Mouse (Mus musculus): Measurements from ENCODE around the gene Naa16.

Gene Naa16

DNA sequence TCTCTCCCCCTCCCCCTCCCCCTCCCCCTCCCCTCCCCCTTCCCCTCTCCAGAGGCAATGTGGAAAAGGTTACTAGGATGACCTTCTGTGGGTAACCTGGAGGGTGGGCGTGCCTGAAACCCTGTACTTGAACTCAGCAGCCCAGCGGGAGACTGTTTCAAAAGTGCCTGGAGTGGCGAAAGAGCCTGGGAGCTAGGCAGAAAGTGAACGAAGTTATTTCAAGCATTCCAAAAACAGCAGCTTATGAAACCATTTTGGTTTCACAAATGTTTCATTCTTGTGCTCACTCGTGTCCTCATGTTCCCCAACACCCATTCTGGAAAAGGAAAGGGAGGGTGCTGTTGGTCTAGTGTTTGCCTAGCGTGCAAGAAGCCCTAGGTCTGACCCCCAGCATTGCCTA lies 90.8 kb downstream of the Naa16 start:
- in situ Hi-C loops (cut with MboI, MseI), result no loop called here

DNA sequence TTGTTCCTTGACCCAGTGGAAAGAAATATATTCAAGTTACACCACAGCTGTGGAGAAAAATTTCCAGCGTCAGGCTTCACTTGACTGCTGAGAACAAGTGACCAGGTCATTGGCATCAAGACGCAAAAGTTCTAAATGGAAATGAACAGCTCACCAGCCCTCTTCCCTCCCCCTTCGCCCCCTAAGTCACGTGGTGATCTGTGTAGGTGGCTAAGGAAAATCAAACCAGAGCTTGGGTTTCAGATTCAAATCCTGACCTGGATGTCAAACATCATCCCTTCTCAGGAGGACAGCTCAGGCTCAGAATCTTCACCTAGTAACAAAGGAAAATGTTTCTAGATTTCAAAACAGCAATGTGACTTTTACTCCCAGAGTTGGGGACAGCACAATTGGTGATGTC lies 91.3 kb downstream of the Naa16 start:
- in situ Hi-C loops (cut with MboI, MseI), result no loop called here

DNA sequence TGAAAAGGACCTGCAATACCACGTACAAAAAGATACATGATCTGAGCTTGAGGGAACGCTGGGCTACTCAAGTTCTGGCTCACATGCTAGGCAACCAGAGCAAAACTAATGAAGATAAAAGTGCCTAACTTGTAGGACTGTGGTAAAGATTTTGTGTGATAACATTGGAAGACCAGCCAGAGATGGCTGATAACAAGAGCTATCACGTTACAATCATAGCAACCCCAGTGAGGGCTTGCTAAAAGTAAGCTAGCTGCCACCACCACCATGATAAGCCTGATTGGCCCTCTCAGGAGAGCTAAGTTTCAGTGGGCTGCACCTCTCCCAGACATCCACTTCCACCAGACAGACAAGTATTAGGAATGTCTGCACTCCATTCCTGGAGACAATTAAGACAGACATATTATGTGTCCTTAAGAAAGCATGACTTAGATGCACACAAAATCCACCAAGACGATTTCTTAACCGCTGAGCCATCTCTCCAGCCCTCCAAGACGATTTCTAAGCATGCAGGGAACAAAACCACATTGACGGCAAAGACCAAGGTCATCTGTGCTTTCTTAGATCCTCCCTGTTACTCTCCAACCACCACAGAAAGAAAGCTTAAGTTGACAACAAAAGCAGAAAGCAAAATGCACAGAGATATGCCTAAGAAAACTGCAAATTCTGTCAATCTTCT lies 92.1 kb downstream of the Naa16 start:
- in situ Hi-C loops (cut with MboI, MseI), result no loop called here

DNA sequence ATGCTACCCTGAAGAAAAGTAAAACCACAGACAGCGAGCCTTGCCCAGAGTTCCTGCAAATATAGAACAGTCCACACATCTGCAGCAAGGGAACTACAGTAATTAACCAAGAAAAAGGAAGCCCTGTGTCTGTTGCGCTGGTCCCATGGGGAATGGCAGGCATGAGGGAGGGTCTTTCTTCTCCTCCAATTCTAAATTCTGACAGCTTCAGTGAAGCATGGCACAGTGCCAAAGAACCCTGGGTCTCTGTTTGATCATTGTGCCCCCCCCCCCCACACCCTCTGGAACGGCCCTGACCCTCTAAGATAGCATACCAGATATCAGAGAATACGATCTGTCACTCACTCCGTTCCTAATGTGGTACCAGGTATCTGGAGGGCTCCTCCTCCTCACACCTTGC lies 93.7 kb downstream of the Naa16 start:
- in situ Hi-C loops (cut with MboI, MseI), result no loop called here

DNA sequence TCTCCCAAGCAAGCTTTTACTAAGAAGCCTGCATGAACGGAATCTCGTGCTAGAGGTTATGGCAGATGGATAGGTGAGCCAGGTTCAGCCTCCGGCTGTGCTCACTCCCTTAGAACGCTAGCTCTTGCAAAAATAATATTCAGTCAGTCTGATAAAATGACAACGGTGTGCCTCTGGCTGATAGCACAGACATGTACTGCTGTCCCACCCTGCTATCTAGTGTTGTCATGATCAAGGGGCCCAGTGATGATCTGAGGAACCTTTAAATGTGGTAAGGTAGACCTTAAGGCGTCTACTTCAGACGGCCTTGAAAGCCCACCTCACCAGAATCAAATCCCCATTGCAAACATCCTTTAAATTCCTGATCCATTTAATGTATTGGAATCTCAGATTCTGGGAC lies 94.4 kb downstream of the Naa16 start:
- in situ Hi-C loops (cut with MboI, MseI), result no loop called here

DNA sequence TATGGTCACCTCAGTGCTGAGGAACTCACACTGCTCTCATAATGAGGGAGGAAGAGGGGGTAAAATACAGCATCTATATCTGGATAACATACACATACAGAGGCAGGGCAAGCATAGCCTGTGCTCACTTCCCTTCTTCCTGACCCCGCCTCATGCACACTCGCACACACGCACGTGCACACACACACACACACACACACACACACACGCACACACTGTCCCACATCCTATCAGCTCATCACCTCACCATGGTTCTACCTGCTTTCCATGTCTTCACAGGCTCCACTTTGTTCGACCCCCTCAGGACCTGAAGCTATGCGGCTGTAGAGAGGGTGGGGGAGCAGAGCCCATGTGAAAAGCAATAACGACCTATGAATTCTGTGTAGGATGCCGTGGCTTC lies 95.0 kb downstream of the Naa16 start:
- in situ Hi-C loops (cut with MboI, MseI), result no loop called here

DNA sequence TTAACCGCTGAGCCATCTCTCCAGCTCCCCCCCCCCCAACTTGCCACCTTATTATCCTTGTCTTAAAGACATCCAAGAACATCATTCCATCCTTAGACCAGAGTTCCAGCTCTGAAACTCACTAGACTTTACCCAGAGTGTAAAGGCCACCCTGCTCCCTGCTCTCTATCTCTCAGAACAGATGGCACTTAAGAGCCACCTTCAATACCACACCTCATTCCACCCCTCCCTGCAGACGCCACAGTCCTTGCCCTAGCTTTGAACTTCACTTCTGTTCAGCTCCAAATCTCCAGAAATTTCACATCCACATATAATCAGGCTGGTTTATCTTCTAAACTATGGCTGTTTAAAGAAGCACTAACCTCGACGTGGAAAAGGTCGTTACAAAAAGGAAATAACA lies 95.6 kb downstream of the Naa16 start:
- in situ Hi-C loops (cut with MboI, MseI), result no loop called here

DNA sequence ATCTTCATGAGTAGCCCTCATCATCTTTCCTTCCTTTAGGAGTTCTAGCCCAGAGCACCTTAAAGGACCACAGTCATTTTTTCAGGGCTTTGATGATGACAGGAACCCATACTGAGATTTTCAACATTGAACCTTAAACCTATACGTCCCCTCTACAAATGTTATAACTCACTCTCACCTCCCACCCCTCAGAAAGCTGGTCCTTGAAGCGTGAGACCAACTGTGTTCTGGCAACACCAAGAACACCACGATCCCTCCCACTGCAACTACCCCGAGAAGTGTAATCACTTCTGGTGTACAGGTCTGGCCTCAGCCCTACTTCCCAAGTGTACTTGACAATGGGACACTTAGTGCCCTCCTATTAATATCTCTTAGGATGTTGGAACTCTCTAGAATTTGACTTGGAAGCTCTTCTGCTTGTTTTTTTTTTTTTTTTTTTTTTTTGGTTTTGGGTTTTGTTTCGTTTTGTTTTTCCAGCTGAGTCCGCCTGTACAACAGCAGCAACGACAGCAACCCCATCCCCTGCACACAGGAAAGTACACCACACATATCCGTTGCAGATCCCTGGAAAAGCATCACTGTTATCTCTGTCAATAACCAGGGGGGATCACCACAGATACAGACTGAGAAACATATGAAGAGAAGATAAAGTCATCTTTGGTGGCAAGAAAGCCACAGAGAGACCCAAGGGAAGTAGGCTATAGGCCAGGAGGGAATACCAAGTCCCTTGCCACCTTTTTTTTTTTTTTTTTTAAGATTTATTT lies 96.3 kb downstream of the Naa16 start:
- in situ Hi-C loops (cut with MboI, MseI), result no loop called here

DNA sequence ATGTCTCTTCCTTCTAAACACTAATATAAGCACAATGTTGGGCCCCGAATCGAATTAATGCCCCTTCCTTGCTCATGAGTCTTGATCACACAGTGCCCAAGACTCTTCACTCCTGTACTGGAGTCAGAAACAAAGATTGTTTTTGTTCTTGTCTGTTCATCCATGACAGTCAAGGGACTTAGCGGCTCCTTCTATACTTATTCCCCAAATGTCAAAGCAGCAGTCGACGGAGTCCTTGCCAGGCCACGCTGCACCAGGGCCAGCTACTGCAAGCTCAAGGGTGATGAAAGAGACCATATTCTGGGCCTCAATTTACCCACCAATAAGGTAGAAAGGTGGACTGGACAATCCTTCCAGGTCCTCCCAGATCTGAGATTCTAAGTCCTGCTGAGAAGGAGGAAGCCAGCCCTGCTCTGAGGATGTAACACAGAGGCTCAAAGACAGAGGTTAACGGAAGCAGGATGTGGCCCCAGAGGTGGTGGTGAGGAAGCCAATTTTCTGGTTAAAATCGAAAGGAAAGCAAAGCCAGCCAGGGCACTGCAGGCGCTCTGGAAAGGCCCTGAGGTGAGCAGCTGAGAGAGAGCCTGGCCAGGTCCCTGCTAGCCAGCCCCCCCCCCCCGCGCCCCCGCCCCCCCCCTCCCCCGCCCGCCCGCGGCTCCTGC lies 97.3 kb downstream of the Naa16 start:
- in situ Hi-C loops (cut with MboI, MseI), result no loop called here

DNA sequence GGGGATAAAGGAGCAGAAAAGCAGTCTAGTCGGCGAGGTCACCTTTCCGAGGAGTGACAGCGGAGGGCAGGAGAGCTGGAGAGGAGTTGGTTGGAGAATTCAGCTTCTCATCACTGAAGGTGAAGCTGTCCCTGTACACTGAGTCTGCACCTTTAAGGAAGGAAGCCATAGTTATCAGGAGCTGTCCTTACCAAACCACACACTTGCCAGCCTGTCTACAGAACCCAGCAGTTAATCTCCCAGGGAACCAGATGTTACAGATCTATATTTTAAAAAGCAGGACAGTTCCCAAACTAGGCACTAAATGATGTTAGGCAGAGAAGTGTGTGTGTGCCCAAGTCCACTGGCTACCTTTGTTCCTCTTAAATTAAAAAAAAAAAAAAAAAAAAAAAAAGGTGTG lies 98.9 kb downstream of the Naa16 start:
- in situ Hi-C loops (cut with MboI, MseI), result no loop called here

DNA sequence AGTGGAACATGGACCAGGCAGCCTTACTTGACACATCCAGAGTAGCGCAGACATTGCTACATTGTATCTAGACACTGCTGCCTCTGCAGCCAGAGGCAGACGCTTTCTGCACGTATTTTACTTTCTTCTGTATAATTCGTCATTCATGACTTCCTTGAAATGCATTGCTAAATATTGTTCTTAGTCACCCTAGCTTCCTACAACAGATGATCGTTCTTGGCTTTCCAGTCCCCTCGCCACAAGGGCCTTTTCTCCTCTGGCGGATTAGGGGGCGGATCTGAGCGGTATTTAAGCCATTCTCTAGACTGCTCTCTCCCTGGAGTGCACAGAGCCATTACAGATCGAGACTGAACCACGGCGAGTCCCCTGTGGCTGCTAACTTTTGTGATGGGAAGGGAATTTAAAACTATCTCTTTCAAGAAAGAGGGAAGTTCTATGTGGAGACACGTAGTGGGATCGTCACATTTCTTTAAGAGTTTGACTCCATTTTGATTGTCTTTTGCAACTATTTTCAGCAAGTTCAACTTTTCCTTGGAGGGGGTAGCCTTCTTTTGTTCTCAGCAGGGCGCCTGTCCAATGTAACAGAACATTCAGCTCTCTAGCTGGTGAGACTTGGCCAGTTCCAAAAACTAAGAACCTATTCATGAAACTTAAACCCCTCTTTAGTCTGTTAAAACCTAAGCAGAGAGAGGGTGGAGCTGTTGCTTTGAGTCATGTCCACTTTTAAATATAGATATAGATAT lies 99.7 kb downstream of the Naa16 start:
- in situ Hi-C loops (cut with MboI, MseI), result no loop called here

DNA sequence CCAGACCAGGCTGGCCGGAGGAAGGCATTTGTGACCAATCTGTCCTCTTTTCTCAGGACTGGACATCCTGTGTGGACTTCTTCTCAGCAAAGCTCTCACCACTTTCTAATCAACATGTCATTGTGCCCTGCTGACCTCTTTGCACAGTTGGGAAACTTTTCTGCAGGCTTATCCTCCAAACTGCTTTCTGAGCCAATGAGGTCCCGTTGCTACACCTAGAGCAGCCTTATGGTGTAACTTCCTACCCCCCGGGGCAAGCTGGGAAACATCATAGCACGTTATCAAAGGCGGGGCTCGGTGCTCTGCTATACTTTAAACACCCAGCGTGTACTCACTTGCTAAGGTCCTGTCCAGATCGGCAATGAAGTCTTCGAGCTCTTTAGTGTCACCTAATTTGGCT lies 100.7 kb downstream of the Naa16 start:
- in situ Hi-C loops (cut with MboI, MseI), result no loop called here

DNA sequence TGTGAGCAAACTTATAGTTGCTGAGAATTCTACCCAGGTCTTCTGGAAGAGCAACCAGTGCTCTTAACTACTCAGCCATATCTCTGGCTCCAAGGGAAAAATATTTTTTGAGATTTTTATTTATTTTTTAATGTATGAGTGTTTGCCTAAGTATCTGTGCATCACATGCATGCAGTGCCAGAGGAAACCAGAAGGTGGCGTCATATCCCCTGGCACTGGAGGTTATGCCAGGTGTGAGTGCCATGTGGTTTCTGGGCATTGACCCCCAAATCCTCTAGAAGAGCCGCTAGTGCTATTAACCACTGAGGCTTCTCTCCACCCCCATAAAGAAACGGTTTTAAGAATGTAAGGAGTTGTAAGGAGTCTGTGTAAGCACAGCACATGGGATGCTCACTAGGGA lies 102.3 kb downstream of the Naa16 start:
- in situ Hi-C loops (cut with MboI, MseI), result no loop called here

DNA sequence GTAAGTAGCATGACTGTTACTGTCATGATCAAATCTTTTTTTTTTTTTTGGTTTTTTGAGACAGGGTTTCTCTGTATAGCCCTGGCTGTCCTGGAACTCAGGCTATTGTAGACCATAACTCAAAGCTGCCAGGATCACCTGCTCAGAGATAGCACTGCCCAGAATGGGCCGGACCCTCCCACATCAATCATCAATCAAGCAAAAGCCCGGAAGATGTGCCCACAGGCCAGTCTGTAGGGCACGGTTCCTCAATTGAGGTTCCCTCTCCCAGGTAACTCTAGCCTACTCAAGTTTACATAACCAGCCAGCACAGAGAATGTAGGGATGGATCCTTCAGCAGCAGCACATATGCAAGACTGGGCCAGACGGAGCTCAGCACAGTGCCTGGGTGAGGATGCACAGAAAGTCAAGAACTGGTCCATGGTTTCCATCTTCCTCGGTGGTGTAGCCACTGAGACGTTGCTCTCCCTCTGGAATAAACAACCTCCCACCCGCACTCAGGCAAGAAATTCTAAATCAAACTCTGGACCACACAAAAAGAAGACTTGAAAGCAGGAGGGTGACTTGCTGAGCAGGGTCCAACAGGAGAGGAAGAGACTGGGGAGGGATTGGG lies 103.2 kb downstream of the Naa16 start:
- in situ Hi-C loops (cut with MboI, MseI), result no loop called here

DNA sequence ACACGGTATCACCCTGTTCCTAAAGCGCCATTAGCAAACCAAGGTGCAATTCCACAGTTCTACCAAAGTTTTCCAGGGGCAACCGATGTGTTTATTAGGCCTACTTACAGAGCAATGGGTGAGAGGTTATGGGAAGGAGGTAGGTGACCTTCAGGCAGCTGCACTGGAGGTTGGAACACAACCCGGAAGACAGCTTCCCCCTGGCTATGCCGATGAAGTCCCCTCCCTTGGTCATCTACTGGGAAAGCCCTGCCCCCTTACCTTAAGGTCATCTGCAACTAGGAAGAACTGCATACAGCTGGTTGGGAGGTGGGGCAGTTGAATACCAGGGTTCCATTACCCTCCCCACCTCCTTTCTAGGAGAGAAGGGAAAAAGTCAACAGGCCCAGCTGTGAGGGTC lies 105.0 kb downstream of the Naa16 start:
- in situ Hi-C loops (cut with MboI, MseI), result no loop called here

DNA sequence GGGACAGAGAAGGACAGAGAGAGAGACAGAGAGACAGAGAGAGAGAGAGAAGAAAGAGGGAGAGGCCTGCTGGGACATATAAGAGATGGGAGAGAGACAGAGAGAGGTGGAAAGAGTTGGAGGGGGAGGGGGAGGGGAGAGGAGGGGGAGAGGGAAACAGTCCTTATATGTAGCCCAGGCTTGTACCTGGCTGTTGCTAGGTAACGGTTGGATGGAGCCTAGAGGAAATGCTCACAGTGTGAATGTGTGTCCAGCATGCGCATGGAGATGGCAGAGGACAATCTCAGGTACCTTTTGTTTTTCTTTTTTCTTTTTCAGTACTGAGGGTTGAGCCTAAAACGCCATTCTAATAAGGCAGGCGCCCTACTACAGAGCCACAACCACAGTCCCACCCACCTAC lies 106.0 kb downstream of the Naa16 start:
- in situ Hi-C loops (cut with MboI, MseI), result no loop called here

DNA sequence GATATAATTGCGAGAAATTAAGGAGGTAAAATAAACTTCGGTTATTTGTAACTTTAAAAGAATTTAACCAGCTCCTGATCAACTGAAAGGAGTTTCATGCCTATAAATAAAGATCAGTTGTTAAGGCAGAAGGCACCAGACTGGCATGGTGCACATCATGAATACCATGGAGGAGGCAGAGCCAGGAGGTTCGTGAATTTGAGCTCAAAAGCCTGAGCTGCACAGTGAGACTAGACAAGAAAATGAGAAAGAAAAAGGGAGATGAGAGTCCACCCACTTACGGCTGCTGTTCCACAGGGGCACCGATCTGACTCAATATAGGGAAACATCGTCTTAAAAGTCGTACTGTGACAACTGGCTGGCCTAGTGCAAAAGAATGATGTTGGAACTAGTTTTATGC lies 106.6 kb downstream of the Naa16 start:
- in situ Hi-C loops (cut with MboI, MseI), result no loop called here

DNA sequence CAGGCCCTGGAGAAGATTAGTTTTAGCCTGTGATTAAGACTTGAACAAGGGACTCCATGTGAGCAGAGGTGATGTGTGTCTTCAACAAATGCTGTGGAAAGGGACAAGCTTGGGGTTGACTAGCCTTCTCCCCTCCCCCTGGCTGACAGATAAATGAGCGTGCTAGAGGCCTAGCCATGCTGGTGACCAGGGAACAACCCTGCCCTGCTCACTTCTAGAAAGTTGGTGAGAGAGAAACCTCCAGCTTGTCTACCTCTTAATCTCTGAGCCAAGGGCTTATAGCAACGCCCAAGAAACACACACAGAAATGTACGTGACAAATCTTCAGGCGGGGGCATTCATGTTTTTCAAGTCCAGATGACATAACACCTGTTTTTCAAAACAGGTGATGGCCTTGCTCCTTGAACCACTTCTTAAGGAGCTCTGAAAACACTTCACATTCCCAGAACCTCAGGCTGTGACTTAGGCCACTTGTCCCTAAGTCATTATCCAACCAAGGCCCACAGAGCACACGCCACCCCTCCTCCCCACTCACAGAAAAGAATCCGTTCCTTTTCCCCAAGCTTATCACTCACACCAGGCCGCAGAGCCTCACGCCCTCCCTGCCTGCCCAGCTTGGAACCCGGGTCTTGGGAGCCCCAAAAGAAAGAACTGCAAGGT lies 108.6 kb downstream of the Naa16 start:
- in situ Hi-C loops (cut with MboI, MseI), result no loop called here

DNA sequence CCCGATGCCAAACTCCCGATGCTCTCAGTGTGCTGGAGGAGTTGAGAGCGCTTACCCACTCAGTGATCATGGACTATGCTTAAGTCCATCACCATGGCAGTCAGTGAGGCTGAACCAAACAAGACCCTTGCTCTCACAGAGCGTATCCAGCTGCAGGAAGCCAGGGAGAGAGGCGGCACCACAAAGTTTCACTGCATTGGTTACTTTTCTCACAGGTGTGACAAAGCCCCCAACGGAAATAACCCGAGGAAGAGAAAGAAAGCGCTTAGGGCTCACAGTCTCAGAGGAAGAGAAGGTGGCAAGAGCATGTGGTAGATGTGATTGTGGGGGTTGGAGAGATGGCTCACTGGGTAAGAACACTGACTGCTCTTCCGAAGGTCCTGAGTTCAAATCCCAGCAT lies 110.1 kb downstream of the Naa16 start:
- in situ Hi-C loops (cut with MboI, MseI), result no loop called here

DNA sequence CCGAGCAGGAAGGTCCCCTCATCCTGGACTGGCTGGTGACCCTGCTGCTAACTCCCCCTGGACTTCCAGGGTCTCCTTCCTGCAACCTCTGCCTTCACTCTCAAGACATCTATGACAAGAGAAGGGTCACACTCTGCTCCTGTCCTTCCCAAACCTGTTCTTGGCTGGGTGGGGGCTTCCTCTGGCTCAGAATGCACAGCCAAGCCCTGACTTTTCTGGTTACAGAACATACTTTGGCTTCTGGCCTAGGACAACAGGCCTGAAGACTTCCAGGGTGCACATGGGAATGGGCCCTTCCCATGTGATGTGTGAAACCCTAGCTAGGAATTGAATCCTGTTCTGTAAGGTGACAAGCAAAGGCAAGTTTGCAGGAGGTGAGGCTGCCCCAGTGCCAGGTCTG lies 111.1 kb downstream of the Naa16 start:
- in situ Hi-C loops (cut with MboI, MseI), result no loop called here

DNA sequence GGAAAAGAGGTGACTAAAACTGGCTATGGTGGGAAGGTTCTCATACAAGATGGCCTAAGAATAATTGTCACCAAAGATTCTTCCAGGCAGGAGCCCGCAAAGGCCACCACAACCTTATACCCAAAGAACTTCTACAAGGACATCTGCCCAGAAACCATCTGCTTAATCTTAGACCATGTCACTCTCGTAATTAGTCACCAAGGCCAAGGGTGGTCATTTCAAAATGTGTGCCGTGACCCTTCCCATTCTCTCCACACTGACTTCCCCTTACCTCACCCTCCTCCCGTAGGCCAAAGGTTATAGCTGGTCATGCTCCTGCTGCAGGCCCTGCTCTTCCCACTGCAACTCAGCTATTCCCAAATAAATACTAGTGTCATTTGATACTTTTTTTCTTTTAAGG lies 111.7 kb downstream of the Naa16 start:
- in situ Hi-C loops (cut with MboI, MseI), result no loop called here
